ENCODE assay signal across 14 mouse cellular contexts in the genomic region with DNA sequence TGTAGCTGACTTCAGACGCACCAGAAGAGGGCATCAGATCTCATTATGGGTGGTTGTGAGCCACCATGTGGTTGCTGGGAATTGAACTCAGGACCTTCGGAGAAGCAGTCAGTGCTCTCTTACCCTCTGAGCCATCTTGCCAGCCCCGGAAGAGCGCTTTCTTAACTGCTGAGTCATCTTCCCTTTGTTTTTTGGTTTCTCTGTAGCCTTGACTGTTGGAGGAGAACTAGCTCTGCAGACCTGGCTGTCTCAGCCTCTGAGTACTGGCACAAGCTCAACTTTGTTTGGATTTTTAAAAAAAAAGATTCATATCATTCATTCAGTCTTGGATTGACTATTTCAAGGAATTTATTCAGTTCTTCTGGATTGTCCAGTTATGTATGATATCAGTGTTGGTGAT. TPM values are rescaled to one million over a fixed set of nuclear protein-coding genes. Genes with fewer than 3 reads are reported as not detected.
DNase-seq lines count a peak whose midpoint lies in the region; ATAC-seq and TF ChIP-seq lines count a peak whose summit lies in the region.
"Had no signal": no experiment of that assay in that cellular context is flagged by ENCODE, and none has a peak within 500 bp of the region (broad histone marks: within the 10 kb centered on the region; RNA-seq: fewer than 3 reads in every experiment).

No protein-coding gene starts in this region.

- 43% methylated on average over 4 of the region's 4 CpGs for WGBS in thymus, adult 2 months
- 86% methylated on average over 4 of the region's 4 CpGs for WGBS in hindbrain, embryonic 16.5 days
- WGBS in kidney, embryonic 15.5 days = 93% methylated on average over 4 of the region's 4 CpGs

- H3K9me3 ChIP-seq in hindbrain, embryonic 16.5 days (ENCODE audit: control insufficient read depth, low read length) = no peaks in the 10 kb centered on the region
- no peaks in the 10 kb centered on the region for H3K9me3 ChIP-seq in kidney, embryonic 15.5 days (replicated peaks)
- H3K9me3 ChIP-seq: forebrain, embryonic 15.5 days; heart, embryonic 13.5 days; liver, embryonic 15.5 days had no signal

- H3K36me3 ChIP-seq in thymus, adult 2 months (ENCODE audit: control insufficient read depth, insufficient read depth, low read length) = peaks cover 51% of the 10 kb centered on the region
- H3K36me3 ChIP-seq in hindbrain, embryonic 16.5 days (ENCODE audit: control insufficient read depth, insufficient read depth, low read length) = peaks cover 26% of the 10 kb centered on the region
- peaks cover 78% of the 10 kb centered on the region for H3K36me3 ChIP-seq in kidney, embryonic 15.5 days

- no peak overlapping the region for H3K4me2 ChIP-seq in hindbrain, embryonic 16.5 days (ENCODE audit: low read length)
- no peak overlapping the region for H3K4me2 ChIP-seq in kidney, embryonic 15.5 days
- H3K4me2 ChIP-seq: forebrain, embryonic 15.5 days; heart, embryonic 13.5 days; liver, embryonic 15.5 days had no signal

- peak; percentile 46 to 80 for DNase-seq in adrenal gland, adult (ENCODE audit: inconsistent age in 2 of 2, low spot score in 1 of 2)
- no peak for DNase-seq in adrenal gland, adult 18-20 months (ENCODE audit: low spot score in 2 of 2)
- DNase-seq in thymus, postnatal 0 days (ENCODE audit: low spot score) = peak; percentile 44
- DNase-seq in thymus, adult 2 months = no peak
- DNase-seq in brain, adult 2 months (ENCODE audit: low read depth, low spot score) = peak; percentile 21
- DNase-seq in lung, postnatal 4 days = no peak
- DNase-seq: cerebellum, adult 11-12 months; kidney, adult 11 months; right cerebral cortex, postnatal 4 days had no signal

- no peak overlapping the region for H3K9ac ChIP-seq in hindbrain, embryonic 16.5 days (ENCODE audit: low read depth, low read length)
- H3K9ac ChIP-seq in kidney, embryonic 15.5 days = no peak overlapping the region
- H3K9ac ChIP-seq: forebrain, embryonic 15.5 days; heart, embryonic 13.5 days; liver, embryonic 15.5 days had no signal

- H3K4me1 ChIP-seq in thymus, adult 2 months (replicated peaks; ENCODE audit: control insufficient read depth, insufficient read depth, low read length) = peaks cover 7% of the 10 kb centered on the region
- H3K4me1 ChIP-seq in hindbrain, embryonic 16.5 days (ENCODE audit: control insufficient read depth, insufficient read depth, low read depth, low read length) = 0 out of 2 replicates have a peak, but pooled peaks cover 3% of the 10 kb centered on the region
- no peaks in the 10 kb centered on the region for H3K4me1 ChIP-seq in kidney, embryonic 15.5 days

- H3K27ac ChIP-seq in thymus, adult 2 months (ENCODE audit: control insufficient read depth, insufficient read depth, low read length) = no peak overlapping the region
- no peak overlapping the region for H3K27ac ChIP-seq in hindbrain, embryonic 16.5 days (ENCODE audit: low read depth, low read length)
- H3K27ac ChIP-seq in kidney, embryonic 15.5 days = no peak overlapping the region
- H3K27ac ChIP-seq: forebrain, embryonic 15.5 days; heart, embryonic 13.5 days; liver, embryonic 15.5 days had no signal

- TF ChIP-seq CTCF in thymus, adult 2 months (IDR thresholded peaks at IDR 0.05; ENCODE audit: borderline replicate concordance, control insufficient read depth, extremely low read depth, insufficient read depth, low read length, poor library complexity) = no peak

- no peak for ATAC-seq in hindbrain, embryonic 16.5 days
- ATAC-seq in kidney, embryonic 15.5 days (replicated peaks; ENCODE audit: low FRiP score) = no peak
- ATAC-seq: forebrain, embryonic 15.5 days had no signal

- H3K4me3 ChIP-seq in thymus, adult 2 months (ENCODE audit: control insufficient read depth, insufficient read depth, low read length) = no peak overlapping the region
- H3K4me3 ChIP-seq in hindbrain, embryonic 16.5 days (ENCODE audit: low read length) = no peak overlapping the region
- H3K4me3 ChIP-seq in kidney, embryonic 15.5 days (replicated peaks) = no peak overlapping the region
- H3K4me3 ChIP-seq: forebrain, embryonic 15.5 days; heart, embryonic 13.5 days; liver, embryonic 15.5 days had no signal

- TF ChIP-seq POLR2A in thymus, adult 2 months (IDR thresholded peaks at IDR 0.05; ENCODE audit: control insufficient read depth, extremely low read depth, insufficient read depth, low read length, poor library complexity) = no peak

- no peaks in the 10 kb centered on the region for H3K27me3 ChIP-seq in thymus, adult 2 months (ENCODE audit: control insufficient read depth, insufficient read depth, low read length)
- H3K27me3 ChIP-seq in hindbrain, embryonic 16.5 days (replicated peaks; ENCODE audit: control insufficient read depth, insufficient read depth, low read length) = no peaks in the 10 kb centered on the region
- H3K27me3 ChIP-seq in kidney, embryonic 15.5 days = no peaks in the 10 kb centered on the region
- H3K27me3 ChIP-seq: forebrain, embryonic 15.5 days; heart, embryonic 13.5 days; liver, embryonic 15.5 days had no signal

RNA-seq across cellular contexts. Expression of gene Nsd1, which starts 39.7 kb away (rescaled TPM):
- total RNA-seq in adrenal gland, adult 18-20 months (2021) = 10 to 100 TPM; 76.4 to 82.4 TPM
- polyA plus RNA-seq in thymus, postnatal 0 days (2015; fragmentation: Nextera tagmentation; extraction: Ambion mirVana) = 52.6 and 73.8 TPM in 2 replicates
- 32.8 and 38.6 TPM in 2 replicates for polyA plus RNA-seq in thymus, adult 2 months (2012; rRNA removed)
- 40.8 and 46.3 TPM in 2 replicates for polyA plus RNA-seq in hindbrain, embryonic 16.5 days (2015; fragmentation: Nextera tagmentation; extraction: Ambion mirVana)
- polyA plus RNA-seq in kidney, embryonic 15.5 days (2015; fragmentation: Nextera tagmentation; extraction: Ambion mirVana) = 65.1 and 66.9 TPM in 2 replicates

Comparison
In these comparisons a context has a peak if more than half of its experiments do, and no peak if none do; other contexts are left out.
1. DNase-seq: peak in adrenal gland, adult (2 of 2), thymus, postnatal 0 days (single experiment) and brain, adult 2 months (single experiment); none in adrenal gland, adult 18-20 months (0 of 2), thymus, adult 2 months (single experiment) and lung, postnatal 4 days (0 of 2).